Mouse (Mus musculus) C2C12 (cell line): Measurements from ENCODE around the gene Tmem72. TPM values are rescaled to one million over a fixed set of nuclear protein-coding genes. Genes with fewer than 3 reads are reported as not detected.

Experiments
- H3K27me3 ChIP-seq: one replicate; pipeline ENCODE4 v1.6.1; 2011; ENCODE audit not compliant: control insufficient read depth, insufficient read depth, insufficient read length
- H3K36me3 ChIP-seq: one replicate; pipeline ENCODE4 v1.6.1; 2011; ENCODE audit not compliant: control insufficient read depth, insufficient read depth
- H3K4me3 ChIP-seq: one replicate; pipeline ENCODE4 v1.5.1; 2011; ENCODE audit warnings: mild to moderate bottlenecking, control low read depth; ENCODE audit not compliant: poor library complexity, insufficient read depth, severe bottlenecking
- H3K79me2 ChIP-seq: one replicate; pipeline ENCODE4 v1.6.1; 2011; ENCODE audit not compliant: control insufficient read depth, insufficient read depth
- H3K79me3 ChIP-seq: one replicate; pipeline ENCODE4 v1.6.1; 2011; ENCODE audit warnings: low read depth, control low read depth
- H3ac ChIP-seq: one replicate; pipeline ENCODE3; 2011; ENCODE audit warnings: low read depth; ENCODE audit not compliant: control insufficient read depth, insufficient read length
- CEBPB ChIP-seq: IDR thresholded peaks from one replicate; pipeline ENCODE4 v1.6.1; 2011; ENCODE audit warnings: low read depth, mild to moderate bottlenecking, control low read depth, moderate library complexity
- CTCF ChIP-seq: IDR thresholded peaks from one replicate; pipeline ENCODE4 v1.5.1; 2011; ENCODE audit not compliant: control insufficient read depth, insufficient read depth, insufficient read length
- FOSL1 ChIP-seq: IDR thresholded peaks from one replicate; pipeline ENCODE4 v1.8.0; 2011; ENCODE audit warnings: mild to moderate bottlenecking, low read length; ENCODE audit not compliant: poor library complexity, insufficient read depth, severe bottlenecking
- MAX ChIP-seq: IDR thresholded peaks from one replicate; pipeline ENCODE4 v1.6.1; 2011; ENCODE audit warnings: mild to moderate bottlenecking, control low read depth
- MYOD1 ChIP-seq: IDR thresholded peaks from one replicate; pipeline ENCODE4 v1.6.1; 2011; ENCODE audit warnings: low read depth; ENCODE audit not compliant: control insufficient read depth, insufficient read length
- MYOG ChIP-seq: IDR thresholded peaks from one replicate; pipeline ENCODE4 v1.6.1; 2011; ENCODE audit not compliant: control insufficient read depth, insufficient read length; ENCODE audit errors: extremely low read depth
- USF1 ChIP-seq: IDR thresholded peaks from one replicate; pipeline ENCODE4 v1.6.1; 2011; ENCODE audit warnings: low read depth, mild to moderate bottlenecking, control low read depth, moderate library complexity
- polyA plus RNA-seq: library from polyadenylated mRNA; unstranded; fragments of >200 nt; fragmentation: generic; extraction: Trizol; gene quantifications from one replicate; pipeline ENCODE4 v1.2.1, GENCODE M21; 2012; ENCODE audit warnings: missing spikeins

Tmem72 gene
- polyA plus RNA-seq, 1 experiment, result 0.06 TPM

DNA sequence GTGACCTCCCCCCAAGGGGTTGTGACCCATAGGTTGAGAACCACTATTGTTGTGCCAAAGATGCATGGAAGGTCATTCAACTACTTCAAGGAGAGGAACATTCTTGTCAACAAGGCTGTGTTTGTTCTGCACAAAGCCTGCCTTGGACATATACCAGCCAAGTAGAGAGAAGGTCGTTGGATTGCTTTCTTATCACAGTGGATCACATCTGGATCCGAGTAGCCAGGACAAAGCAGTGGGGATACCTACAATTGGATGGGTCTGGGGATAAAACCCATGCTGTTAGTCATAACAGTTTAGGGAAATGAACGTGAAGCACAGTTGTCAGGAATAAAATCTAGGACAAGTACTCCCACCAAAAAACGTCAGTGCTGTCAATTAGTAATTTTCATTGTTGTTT, 72.8 kb downstream of the Tmem72 start:
- no peak for TF ChIP-seq USF1
- no peak for TF ChIP-seq CEBPB
- TF ChIP-seq CTCF, result no peak
- no peak for TF ChIP-seq MYOG
- TF ChIP-seq FOSL1, result no peak
- no peak for TF ChIP-seq MYOD1
- TF ChIP-seq MAX, result no peak
- no peaks in the 10 kb centered on the region for H3K79me3 ChIP-seq

DNA sequence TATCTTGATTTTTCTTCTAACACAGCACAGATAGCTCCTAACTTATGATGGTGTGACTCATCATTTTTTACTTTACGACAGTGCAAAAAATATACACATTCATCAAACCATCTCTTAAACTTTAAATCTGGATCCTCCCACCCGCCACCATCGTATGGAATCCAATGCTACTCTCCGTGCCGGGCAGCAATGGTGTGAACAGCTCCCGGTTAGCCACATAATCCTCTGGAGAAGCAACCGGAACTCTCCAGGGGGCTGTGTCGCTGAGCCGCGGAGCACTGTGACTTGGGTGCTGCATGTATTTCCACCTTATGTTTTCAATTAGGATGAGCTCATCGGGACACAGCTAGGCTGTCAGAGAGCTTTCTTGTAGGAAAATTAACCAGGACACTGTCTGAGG, 73.8 kb downstream of the Tmem72 start:
- H3K4me3 ChIP-seq, result no peak overlapping the region
- no peaks in the 10 kb centered on the region for H3K27me3 ChIP-seq
- no peak overlapping the region for H3ac ChIP-seq
- H3K79me3 ChIP-seq, result no peaks in the 10 kb centered on the region
- TF ChIP-seq MAX (no peak), MYOD1 (peak; percentile 20)
- H3K79me2 ChIP-seq, result no peaks in the 10 kb centered on the region
- no peaks in the 10 kb centered on the region for H3K36me3 ChIP-seq

More for the DNA sequence above, 72.8 kb downstream of the Tmem72 start:
- no peak overlapping the region for H3ac ChIP-seq
- no peak overlapping the region for H3K4me3 ChIP-seq
- no peaks in the 10 kb centered on the region for H3K79me2 ChIP-seq
- H3K36me3 ChIP-seq, result no peaks in the 10 kb centered on the region
- no peaks in the 10 kb centered on the region for H3K27me3 ChIP-seq

DNA sequence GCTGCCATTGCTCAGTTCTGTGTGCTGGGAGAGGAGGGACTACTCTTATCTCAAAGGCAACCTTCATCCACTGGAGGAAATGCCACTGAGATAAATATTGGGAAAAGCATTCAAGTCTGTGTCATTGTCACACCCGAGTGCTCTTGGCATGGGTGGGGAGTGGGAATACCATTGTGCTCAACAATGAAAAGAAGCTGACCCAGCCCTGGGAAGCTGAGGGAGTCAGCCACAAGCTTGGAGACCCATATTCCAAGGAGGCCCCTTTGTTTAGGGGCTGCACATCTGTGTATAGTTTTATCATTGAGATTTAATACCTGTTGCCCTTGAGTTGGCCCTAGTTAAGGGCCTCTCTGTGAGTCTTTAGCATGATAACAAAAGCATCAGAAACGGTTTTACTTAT, 77.0 kb downstream of the Tmem72 start:
- no peak overlapping the region for H3ac ChIP-seq
- no peaks in the 10 kb centered on the region for H3K79me3 ChIP-seq
- no peak overlapping the region for H3K4me3 ChIP-seq
- no peaks in the 10 kb centered on the region for H3K79me2 ChIP-seq
- TF ChIP-seq MAX, result no peak
- H3K27me3 ChIP-seq, result no peaks in the 10 kb centered on the region
- no peaks in the 10 kb centered on the region for H3K36me3 ChIP-seq

DNA sequence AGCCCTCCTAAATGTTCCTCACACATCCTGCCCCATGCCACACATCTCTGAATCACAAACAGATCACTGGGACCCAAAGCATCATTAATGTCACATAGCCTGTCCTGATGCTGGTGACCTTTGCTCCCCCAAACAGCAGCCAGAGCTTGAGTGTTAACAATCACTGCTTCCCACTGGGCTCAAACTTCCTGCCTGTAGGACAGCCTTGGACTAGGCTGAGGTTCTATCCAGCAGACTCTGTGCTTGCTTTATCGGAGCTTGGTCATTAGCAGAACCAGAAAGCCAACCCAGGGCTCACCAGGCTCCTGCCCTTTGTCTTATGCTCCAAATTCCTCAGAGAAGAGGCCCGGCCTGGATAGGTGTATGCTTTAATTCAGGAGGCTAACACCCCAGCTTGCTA, 77.8 kb downstream of the Tmem72 start:
- TF ChIP-seq MYOD1 (no peak), MYOG (no peak), CEBPB (no peak), FOSL1 (no peak), MAX (no peak), USF1 (no peak), CTCF (no peak)
- H3ac ChIP-seq, result no peak overlapping the region
- no peaks in the 10 kb centered on the region for H3K79me3 ChIP-seq
- no peaks in the 10 kb centered on the region for H3K27me3 ChIP-seq
- no peak overlapping the region for H3K4me3 ChIP-seq
- no peaks in the 10 kb centered on the region for H3K79me2 ChIP-seq
- no peaks in the 10 kb centered on the region for H3K36me3 ChIP-seq

DNA sequence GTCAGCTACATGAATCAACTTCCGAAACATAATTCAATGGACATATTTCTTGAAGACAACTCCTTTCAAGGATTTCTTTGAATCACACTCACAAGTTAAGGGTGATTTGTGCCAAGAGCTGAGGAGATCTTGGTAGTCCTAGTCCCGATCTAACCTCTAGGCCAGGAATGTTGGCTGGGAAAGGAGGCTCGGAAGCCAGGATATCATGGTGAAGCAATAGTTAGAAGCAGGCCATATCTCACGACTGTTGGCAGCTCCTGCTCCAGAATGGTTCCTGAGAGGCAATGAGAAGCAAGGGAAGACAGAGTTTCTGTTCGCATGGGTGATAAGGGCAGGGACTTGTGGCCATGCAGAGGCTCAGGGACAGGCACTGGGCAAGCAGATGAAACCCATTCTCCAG, 79.2 kb downstream of the Tmem72 start:
- H3K36me3 ChIP-seq, result no peaks in the 10 kb centered on the region
- H3K4me3 ChIP-seq, result no peak overlapping the region
- H3ac ChIP-seq, result no peak overlapping the region
- no peaks in the 10 kb centered on the region for H3K79me3 ChIP-seq
- no peaks in the 10 kb centered on the region for H3K27me3 ChIP-seq
- no peak for TF ChIP-seq MYOD1
- TF ChIP-seq FOSL1, result no peak
- TF ChIP-seq USF1, result no peak
- no peak for TF ChIP-seq MAX
- no peak for TF ChIP-seq MYOG
- no peak for TF ChIP-seq CEBPB
- no peak for TF ChIP-seq CTCF
- no peaks in the 10 kb centered on the region for H3K79me2 ChIP-seq

DNA sequence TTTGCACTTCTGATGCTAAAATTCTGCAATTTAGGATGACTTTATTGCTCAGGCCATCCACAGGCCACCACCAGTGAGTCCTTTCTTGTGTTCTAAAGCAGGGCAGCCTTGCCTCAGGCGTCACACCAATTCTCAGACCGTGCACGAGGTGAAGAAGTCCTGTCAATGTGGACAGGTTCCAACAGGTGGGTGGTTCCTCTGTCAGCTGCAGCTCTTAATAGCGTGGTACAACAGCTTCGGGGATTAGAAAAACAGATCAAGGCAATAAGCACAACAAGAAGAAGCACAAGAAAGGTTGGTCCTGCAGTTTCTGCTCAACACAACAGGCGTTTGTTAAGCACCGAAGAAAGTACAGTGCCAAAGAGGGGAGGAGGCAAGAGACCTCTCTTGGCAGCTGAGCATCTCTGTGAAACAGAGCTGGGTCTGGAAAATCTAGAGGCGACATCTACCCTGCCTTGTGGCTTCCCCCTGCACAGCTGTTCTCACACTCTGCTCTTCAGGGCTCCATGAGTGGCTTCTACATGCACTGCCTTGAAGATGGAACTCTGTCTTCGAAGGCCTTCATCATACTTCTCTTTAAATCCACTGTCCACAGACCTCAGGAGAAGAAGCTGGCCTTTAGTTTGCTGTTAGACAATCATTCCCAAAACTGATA, 80.0 kb downstream of the Tmem72 start:
- TF ChIP-seq CEBPB (no peak), MYOD1 (peak; percentile 9)
- Histone ChIP-seq H3K4me3 (no peak overlapping the region), H3K36me3 (no peaks in the 10 kb centered on the region), H3K27me3 (no peaks in the 10 kb centered on the region), H3ac (no peak overlapping the region), H3K79me2 (no peaks in the 10 kb centered on the region), H3K79me3 (no peaks in the 10 kb centered on the region)
